Mouse (Mus musculus): Measurements from ENCODE around the gene Atxn7l2. TPM values are rescaled to one million over a fixed set of nuclear protein-coding genes. Genes with fewer than 3 reads are reported as not detected.

The Atxn7l2 gene
- total RNA-seq (2012; rRNA removed) = 9.1 and 9.5 TPM in 2 replicates

GRCm38 (mm10) chr3:108210771-108211139 is at the start of gene Atxn7l2:
Gene Atxn7l2, minus strand, starts transcription at chr3:108210934.
- Histone ChIP-seq H3K9me3 (ENCODE audit: control insufficient read depth, insufficient read depth, low read depth, low read length) (no peaks in the 10 kb centered on the region), H3K4me3 (ENCODE audit: insufficient read depth in 1 of 2, low read depth in 1 of 2, low read length in 2 of 2, poor library complexity in 1 of 2, severe bottlenecking in 1 of 2) (peak within 1 kb of the TSS; percentile 78 to 86), H3K9ac (ENCODE audit: insufficient read depth, low read depth, low read length, poor library complexity, severe bottlenecking) (peak within 1 kb of the TSS; percentile 92), H3K27ac (ENCODE audit: insufficient read depth, low read depth, low read length, poor library complexity, severe bottlenecking) (peak within 1 kb of the TSS; percentile 67), H3K36me3 (ENCODE audit: control insufficient read depth, insufficient read depth, low read length, poor library complexity, severe bottlenecking) (peaks cover 14% of the 10 kb centered on the region; the same call in 1 of the 2 replicates), H3K4me1 (ENCODE audit: control insufficient read depth in 2 of 2, insufficient read depth in 2 of 2, low read length in 2 of 2, poor library complexity in 1 of 2) (peaks cover 0 to 16% of the 10 kb centered on the region in 2 experiments; a peak in 2 of 4 replicates)
- no peak for DNase-seq (ENCODE audit: low read depth, low spot score)
- TF ChIP-seq HCFC1 (IDR thresholded peaks at IDR 0.05; ENCODE audit: borderline replicate concordance, insufficient read depth, low read length) = no peak
- in situ Hi-C loops (cut with MboI; ENCODE audit: low sequenced_read_pairs in 2 of 2, unreplicated experiment in 2 of 2) = no loop called here

- DNase-seq (ENCODE audit: low read depth, low spot score) = no peak
- peaks cover 9% of the 10 kb centered on the region for H3K36me3 ChIP-seq (ENCODE audit: control insufficient read depth, insufficient read depth, low read length, poor library complexity, severe bottlenecking)
- in situ Hi-C loops (cut with MboI; ENCODE audit: low sequenced_read_pairs in 2 of 2, unreplicated experiment in 2 of 2) = no loop called here
- no peak overlapping the region for H3K4me3 ChIP-seq (ENCODE audit: insufficient read depth in 1 of 2, low read depth in 1 of 2, low read length in 2 of 2, poor library complexity in 1 of 2, severe bottlenecking in 1 of 2)
- peaks cover 4% of the 10 kb centered on the region in 2 experiments; a peak in 1 of 4 replicates for H3K4me1 ChIP-seq (ENCODE audit: control insufficient read depth in 2 of 2, insufficient read depth in 2 of 2, low read length in 2 of 2, poor library complexity in 1 of 2)
- H3K9me3 ChIP-seq (ENCODE audit: control insufficient read depth, insufficient read depth, low read depth, low read length) = no peaks in the 10 kb centered on the region
- TF ChIP-seq ZNF384 (IDR thresholded peaks at IDR 0.05; ENCODE audit: low read depth, low read length) (no peak), HCFC1 (IDR thresholded peaks at IDR 0.05; ENCODE audit: borderline replicate concordance, insufficient read depth, low read length) (no peak), ZC3H11A (IDR thresholded peaks at IDR 0.05; ENCODE audit: borderline replicate concordance, low read depth, low read length) (no peak), CHD2 (IDR thresholded peaks at IDR 0.05; ENCODE audit: low read depth, low read length) (no peak), MAFK (IDR thresholded peaks at IDR 0.05; ENCODE audit: insufficient read depth, low read depth, low read length) (peak; percentile 67)
- H3K9ac ChIP-seq (ENCODE audit: insufficient read depth, low read depth, low read length, poor library complexity, severe bottlenecking) = no peak overlapping the region; the same call in 1 of the 2 replicates
- H3K27ac ChIP-seq (ENCODE audit: insufficient read depth, low read depth, low read length, poor library complexity, severe bottlenecking) = no peak overlapping the region
Observed at GRCm38 (mm10) chr3:108259319-108259718, 48.6 kb upstream of the Atxn7l2 start.

- H3K27ac ChIP-seq (ENCODE audit: insufficient read depth, low read depth, low read length, poor library complexity, severe bottlenecking) = no peak overlapping the region
- TF ChIP-seq HCFC1 (IDR thresholded peaks at IDR 0.05; ENCODE audit: borderline replicate concordance, insufficient read depth, low read length) (no peak), ZC3H11A (IDR thresholded peaks at IDR 0.05; ENCODE audit: borderline replicate concordance, low read depth, low read length) (no peak), CHD2 (IDR thresholded peaks at IDR 0.05; ENCODE audit: low read depth, low read length) (no peak), MAFK (IDR thresholded peaks at IDR 0.05; ENCODE audit: insufficient read depth, low read depth, low read length) (no peak)
Observed at GRCm38 (mm10) chr3:108257831-108258500, 47.2 kb upstream of the Atxn7l2 start.

GRCm38 (mm10) chr3:108256719-108257637 is 46.2 kb upstream of the Atxn7l2 start, which contains the start of gene Psma5:
Gene Psma5, plus strand, starts transcription at chr3:108256926.
- TF ChIP-seq HCFC1 (IDR thresholded peaks at IDR 0.05; ENCODE audit: borderline replicate concordance, insufficient read depth, low read length) (no peak), CHD2 (IDR thresholded peaks at IDR 0.05; ENCODE audit: low read depth, low read length) (peak; percentile 71; the same call in 1 of the 2 replicates)
- peak; percentile 99 for DNase-seq (ENCODE audit: low read depth, low spot score)
- Histone ChIP-seq H3K4me3 (ENCODE audit: insufficient read depth in 1 of 2, low read depth in 1 of 2, low read length in 2 of 2, poor library complexity in 1 of 2, severe bottlenecking in 1 of 2) (peak within 1 kb of the TSS; percentile 88 to 95), H3K4me1 (ENCODE audit: control insufficient read depth in 2 of 2, insufficient read depth in 2 of 2, low read length in 2 of 2, poor library complexity in 1 of 2) (peaks cover 4% of the 10 kb centered on the region in 2 experiments; a peak in 1 of 4 replicates), H3K9me3 (ENCODE audit: control insufficient read depth, insufficient read depth, low read depth, low read length) (no peaks in the 10 kb centered on the region), H3K9ac (ENCODE audit: insufficient read depth, low read depth, low read length, poor library complexity, severe bottlenecking) (peak within 1 kb of the TSS; percentile 96), H3K27ac (ENCODE audit: insufficient read depth, low read depth, low read length, poor library complexity, severe bottlenecking) (peak within 1 kb of the TSS; percentile 32), H3K36me3 (ENCODE audit: control insufficient read depth, insufficient read depth, low read length, poor library complexity, severe bottlenecking) (0 out of 2 replicates have a peak, but pooled peaks cover 2% of the 10 kb centered on the region)
- in situ Hi-C loops (cut with MboI; ENCODE audit: low sequenced_read_pairs in 2 of 2, unreplicated experiment in 2 of 2) = no loop called here

More at GRCm38 (mm10) chr3:108257831-108258500, 47.2 kb upstream of the Atxn7l2 start:
- H3K4me3 ChIP-seq (ENCODE audit: insufficient read depth in 1 of 2, low read depth in 1 of 2, low read length in 2 of 2, poor library complexity in 1 of 2, severe bottlenecking in 1 of 2) = peak overlapping the region; percentile 88 to 95
- no peak for DNase-seq (ENCODE audit: low read depth, low spot score)
- H3K9me3 ChIP-seq (ENCODE audit: control insufficient read depth, insufficient read depth, low read depth, low read length) = no peaks in the 10 kb centered on the region
- H3K4me1 ChIP-seq (ENCODE audit: control insufficient read depth in 2 of 2, insufficient read depth in 2 of 2, low read length in 2 of 2, poor library complexity in 1 of 2) = peaks cover 4% of the 10 kb centered on the region in 2 experiments; a peak in 1 of 4 replicates
- peaks cover 5% of the 10 kb centered on the region for H3K36me3 ChIP-seq (ENCODE audit: control insufficient read depth, insufficient read depth, low read length, poor library complexity, severe bottlenecking)
- in situ Hi-C loops (cut with MboI; ENCODE audit: low sequenced_read_pairs in 2 of 2, unreplicated experiment in 2 of 2) = no loop called here
- H3K9ac ChIP-seq (ENCODE audit: insufficient read depth, low read depth, low read length, poor library complexity, severe bottlenecking) = peak overlapping the region; percentile 96; the same call in 1 of the 2 replicates

Measured in ES-E14 (cell line).